Mouse (Mus musculus) erythroblast, adult 5-6 weeks (primary cell): ENCODE measurements around the gene Ccdc136. TPM values are rescaled to one million over a fixed set of nuclear protein-coding genes. Genes with fewer than 3 reads are reported as not detected.

Experiments used
- ATAC-seq: replicated peaks from 2 replicates; pipeline ENCODE4 v1.8.0; 2016; ENCODE audit warnings: moderate number of reproducible peaks, mild to moderate bottlenecking, moderate TSS enrichment, inconsistent platforms; ENCODE audit not compliant: poor library complexity, low FRiP score, severe bottlenecking
- total RNA-seq, 2 experiments: library from RNA; stranded (forward) in 1 of 2; stranded (reverse) in 1 of 2; fragments of 150-400 nt in 1 of 2; fragments of 200-764, 138-1000 nt in 1 of 2; gene quantifications; 2 replicates each; pipeline versions ENCODE4 v1.2.3 to v1.2.4; 2015 to 2017; ENCODE audit warnings: low replicate concordance in 2 of 2

Ccdc136 gene
- total RNA-seq, 2 experiments from 2014 or later, result not detected

DNA sequence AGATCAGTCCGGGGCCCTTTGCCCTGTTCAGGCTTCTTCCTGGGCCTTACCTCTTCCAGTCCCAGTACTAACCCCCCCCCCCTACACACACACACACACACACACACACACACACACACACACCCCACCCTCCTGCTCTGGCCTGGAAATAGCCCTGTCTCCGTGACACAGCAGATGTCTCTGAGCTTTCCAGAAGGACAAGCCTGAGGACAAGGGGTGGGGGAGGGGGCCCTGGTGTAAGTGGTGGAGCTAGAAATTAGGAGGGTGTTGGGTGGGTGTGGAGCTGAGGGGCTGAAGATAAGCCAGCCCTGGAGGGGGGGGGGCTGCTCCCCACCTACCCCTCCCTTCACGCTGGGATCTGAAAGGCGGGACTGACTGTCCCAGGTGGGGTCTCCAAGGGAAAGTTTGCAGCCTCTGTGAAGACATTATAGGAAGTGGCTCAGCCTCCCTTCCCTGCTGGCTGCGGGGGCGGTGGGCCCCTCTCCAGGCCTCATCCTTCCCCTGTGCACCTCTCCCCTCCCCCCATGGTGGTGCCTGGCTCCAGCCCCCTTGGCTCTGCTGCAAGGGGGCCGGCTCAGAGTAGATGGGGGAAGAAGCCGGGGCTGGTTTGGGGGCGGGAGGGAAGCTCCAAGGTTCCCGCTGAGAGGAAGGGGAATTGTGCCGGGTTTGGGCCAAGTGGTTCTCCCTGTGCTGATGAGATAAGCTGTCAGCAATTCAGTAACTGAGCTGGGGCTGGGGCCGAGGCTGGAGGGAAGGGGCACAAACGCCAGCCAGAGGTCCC, 39.0 kb downstream of the Ccdc136 start:
- ATAC-seq, result no peak

DNA sequence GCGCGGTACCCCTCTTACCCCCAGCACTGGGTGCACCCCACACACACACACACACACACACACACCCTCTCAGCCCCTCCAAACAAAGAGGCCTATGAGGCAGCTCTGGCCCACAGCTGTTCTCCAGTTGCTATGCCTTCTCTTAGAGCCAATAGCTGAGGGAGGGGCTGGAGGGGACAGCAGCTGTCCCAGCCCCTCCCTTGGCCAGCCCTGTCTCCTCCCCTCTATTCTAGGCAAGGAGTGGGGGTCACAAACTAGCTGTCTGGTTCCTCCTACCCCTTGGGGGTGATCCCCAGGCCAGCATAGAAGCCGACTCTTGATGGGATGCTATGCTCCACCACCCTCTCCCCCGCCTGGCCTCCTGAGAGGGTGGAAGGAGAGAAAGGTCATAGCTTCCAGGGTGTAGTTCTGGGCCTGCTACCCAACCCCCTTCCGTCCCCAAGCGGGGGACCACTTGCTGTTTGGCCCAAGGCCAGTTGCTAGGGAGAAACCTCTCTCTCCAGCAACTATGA, 39.9 kb downstream of the Ccdc136 start:
- ATAC-seq, result no peak

DNA sequence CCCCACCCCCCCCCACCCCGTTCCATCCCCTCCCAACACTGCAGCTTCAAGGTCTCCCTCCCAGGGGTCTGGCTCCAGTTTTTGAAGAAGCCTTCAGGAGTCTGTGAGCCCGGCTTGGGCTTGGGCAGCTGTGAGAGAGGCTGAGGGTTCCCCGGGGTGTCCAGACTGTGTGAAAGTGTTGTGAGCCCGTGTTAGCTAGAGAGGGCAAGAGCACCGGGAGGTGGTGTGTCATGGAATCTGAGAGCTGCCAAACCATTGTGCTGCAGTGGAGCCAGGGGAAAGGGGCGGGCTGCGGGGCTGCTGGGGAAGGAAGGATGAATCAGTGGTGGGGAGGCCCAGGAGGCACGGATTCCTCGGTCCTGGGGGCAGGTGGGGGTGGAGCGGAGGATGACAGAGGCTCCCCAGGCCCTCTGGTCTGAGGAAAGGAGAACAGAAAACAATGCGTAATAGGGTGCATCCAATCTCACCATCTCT, 40.4 kb downstream of the Ccdc136 start:
- ATAC-seq, result no peak

DNA sequence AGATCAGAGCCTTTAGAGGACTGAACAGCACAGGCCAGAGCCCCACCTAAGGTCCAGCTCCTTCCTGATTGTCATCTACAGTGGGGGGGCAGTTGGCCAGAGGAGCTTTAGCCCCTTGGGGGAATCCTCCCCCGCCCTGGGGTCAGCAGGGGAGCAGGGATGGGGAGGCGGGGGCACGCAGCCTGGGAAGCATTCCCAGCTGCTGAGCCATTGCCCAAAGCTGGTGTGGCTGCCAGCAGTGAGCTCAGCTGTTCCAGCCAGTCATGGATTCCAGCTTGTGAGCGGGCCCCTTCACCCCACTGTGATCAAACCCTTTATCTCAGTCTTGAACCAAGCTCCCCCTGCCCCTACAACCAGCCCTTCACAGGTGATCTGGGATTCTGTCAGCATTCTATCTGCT, 43.1 kb downstream of the Ccdc136 start:
- ATAC-seq, result no peak

DNA sequence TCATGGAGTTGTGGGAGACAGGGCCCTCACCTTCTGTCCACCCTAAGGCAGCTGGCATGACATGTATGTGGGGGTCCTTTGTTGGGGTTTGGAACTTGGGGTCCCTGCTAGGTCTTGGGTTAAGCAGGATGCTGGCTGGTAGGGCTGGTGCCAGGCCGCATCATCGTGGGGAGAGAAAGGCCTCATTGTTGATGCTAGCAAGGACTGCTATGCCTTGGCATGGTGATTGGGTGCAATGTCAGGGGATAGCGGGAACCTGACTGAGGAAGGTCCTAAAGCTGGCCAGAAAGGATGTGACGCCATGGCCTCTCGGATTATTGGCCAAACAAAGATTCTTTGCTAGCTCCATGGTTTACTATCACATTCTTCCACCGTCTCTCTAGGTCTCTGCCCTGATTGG, 43.7 kb downstream of the Ccdc136 start:
- ATAC-seq, result no peak

DNA sequence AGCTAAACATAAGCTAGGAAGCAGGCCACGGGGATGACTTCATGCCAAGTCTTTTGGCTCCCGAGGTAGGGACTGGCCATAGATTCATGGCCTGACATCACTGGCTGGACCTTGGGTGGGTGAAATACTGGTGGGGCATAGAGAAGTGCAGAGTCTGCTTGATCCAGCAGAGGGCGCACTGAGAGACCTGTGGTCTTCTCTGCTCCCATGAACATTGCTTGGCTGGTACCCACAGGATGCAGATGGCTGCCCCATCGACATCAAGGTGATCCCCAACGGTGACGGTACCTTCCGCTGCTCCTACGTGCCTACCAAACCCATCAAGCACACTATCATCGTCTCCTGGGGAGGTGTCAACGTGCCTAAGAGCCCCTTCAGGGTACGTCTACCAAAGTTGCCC, 48.7 kb downstream of the Ccdc136 start:
- no peak for ATAC-seq

DNA sequence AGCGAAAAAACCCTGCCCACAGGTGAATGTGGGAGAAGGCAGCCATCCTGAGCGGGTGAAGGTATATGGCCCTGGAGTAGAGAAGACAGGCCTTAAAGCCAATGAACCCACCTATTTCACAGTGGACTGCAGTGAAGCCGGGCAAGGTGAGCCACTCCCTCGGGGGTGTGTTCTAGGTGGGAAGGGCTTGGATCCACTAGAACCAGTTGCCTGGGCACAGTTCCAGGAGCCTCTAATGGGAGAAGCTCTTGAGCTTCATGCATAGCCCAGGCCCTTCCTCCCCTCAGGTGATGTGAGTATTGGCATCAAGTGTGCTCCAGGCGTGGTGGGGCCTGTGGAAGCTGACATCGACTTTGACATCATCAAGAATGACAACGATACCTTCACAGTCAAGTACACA, 49.2 kb downstream of the Ccdc136 start:
- ATAC-seq, result no peak

DNA sequence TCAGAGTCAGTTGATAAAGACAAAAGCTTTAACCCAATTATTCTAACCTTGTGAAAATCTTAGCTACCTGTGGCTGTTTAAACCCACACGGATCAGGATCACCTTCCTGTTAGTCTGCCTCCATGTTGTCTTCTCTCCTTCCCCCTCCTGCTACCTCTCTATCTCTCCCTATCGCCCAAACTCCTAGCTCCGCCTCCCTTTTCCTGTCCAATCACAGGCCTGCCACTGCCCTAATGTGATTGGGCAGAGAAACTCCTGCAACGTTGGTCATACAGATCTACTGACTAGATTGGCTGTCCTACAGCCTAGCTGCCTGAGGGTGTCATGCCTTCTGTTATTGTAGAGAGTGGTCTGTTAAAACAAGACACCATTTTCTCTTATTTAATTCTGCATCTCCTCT, 53.7 kb downstream of the Ccdc136 start:
- ATAC-seq, result no peak

DNA sequence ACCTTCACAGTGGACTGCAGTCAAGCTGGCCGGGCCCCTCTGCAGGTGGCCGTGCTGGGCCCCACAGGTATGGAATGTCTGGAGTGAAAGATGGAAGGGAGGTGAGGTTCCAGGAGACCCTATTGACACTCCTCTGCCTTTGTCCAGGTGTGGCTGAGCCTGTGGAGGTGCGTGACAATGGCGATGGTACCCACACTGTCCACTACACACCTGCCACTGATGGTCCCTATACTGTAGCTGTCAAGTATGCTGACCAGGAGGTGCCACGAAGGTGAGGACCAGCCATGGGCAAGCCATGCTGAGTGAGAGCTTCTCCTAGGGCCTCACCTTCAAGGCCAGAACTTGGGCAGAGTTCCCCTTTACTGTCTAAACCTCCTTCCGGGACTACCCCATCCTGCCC, 54.6 kb downstream of the Ccdc136 start:
- no peak for ATAC-seq

DNA sequence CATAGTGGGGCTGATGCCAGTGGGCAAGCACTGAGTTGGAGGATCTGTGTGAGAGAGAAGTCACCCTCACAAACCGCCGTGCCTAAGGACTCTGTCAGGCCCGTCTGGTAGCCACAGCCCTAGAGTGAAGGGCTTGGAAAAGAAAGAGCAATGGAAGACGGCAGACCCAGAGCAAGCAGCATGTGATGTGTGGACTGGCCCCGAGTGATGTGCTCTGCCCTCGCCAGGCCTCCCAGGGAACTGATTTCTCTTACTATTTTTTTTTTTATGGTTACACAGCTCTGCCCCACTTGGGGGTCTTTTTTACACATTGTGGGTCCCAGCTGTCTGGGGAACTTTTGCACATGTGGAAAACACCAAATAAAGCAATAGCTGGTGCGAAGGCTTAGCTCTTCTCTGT, 65.4 kb downstream of the Ccdc136 start:
- ATAC-seq, result no peak

DNA sequence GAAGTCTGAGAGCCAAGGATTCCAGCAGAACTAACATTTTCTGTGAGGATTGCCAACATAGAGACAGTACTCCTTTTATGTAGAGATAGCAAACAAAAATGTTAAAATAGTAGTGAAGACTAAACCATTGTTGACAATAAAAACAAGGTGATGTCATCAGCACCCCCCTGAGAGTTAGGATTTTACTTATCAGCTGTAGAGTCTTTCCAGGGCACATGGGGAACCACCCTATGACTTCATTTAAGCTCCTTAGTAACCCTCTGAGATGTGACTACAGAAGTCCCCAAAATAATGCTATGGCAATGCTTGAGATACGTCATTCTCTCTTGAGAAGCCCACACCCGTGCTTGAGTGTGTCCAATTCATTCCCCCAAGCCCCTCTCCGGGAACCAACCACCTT, 67.3 kb downstream of the Ccdc136 start:
- no peak for ATAC-seq

DNA sequence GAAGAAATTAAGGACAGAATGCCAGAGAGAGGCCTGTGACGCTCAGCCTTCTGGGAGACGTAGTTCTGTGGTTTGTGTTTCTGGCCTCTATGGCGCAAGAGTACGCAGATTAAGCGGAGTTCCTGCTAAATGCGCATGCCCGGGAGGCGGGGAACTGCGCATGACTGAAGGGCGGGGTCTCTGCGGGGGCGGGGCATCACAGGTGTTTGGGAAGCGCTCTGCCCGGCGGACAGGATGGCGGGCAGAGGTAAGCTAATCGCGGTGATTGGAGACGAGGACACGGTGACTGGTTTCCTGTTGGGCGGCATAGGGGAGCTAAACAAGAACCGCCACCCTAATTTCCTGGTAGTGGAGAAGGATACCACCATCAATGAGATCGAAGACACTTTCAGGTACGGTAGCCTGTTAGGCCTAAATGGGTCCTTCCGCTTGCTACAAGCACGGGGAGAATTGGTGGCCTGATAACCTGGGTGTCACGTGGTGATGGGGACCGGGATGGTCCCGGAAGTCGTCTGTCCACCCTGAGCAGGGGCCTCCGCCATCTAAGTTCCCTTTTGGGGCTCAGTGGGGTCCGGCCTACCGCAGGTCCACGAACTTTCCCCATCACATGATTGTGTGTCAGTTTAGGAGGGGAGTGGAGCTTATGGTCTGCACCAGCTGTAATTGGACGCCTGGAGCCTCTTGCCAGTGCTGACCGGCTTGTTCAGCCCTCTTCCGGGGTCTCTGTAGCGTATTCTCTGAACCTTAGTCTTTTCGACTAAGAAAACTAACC, 71.7 kb downstream of the Ccdc136 start, which contains the start of gene Atp6v1f:
TSS of gene Atp6v1f (plus strand) at position 136 of the 772 bp plus-strand sequence.
- peak; percentile 98 for ATAC-seq

DNA sequence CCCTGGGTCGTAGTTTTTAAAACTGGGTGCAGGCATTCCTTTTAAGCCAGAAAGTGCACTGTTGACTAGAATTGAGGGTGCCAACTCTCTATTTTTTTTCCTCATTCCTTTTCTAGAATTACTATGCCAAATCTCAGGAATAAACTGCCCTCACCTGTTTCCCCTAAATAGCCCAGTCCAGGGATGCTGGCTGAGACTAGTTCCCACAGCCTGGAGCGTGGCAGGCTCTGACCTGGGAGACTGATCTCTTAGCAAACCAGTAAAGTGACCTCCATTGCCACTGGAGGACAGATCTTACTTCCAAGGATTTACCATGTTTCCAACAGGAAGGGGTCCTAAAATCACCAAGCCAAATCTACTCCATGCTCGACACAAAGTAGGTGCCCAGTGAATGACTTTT, 72.7 kb downstream of the Ccdc136 start:
- no peak for ATAC-seq

DNA sequence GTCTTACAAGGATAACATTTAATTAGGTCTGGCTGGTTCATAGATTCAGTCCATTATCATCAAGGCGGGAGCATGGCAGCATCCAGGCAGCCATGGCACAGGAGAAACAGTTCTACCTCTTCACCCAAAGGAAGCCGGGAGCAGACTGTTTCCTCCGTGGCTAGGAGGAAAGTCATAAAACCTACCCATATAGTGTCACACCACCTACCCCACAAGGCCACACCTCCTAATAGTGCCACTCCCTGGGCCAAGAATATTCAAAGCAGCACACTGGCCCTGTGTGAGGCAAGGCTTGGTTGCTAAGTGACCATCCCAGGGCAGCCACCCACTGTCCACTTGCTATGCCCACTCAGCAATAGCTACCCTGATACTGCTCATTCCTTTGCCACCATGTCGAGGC, 75.0 kb downstream of the Ccdc136 start, which contains the start of gene Atp6v1fnb:
TSS of gene Atp6v1fnb (plus strand) at position 301 of the 400 bp plus-strand sequence.
- no peak for ATAC-seq

DNA sequence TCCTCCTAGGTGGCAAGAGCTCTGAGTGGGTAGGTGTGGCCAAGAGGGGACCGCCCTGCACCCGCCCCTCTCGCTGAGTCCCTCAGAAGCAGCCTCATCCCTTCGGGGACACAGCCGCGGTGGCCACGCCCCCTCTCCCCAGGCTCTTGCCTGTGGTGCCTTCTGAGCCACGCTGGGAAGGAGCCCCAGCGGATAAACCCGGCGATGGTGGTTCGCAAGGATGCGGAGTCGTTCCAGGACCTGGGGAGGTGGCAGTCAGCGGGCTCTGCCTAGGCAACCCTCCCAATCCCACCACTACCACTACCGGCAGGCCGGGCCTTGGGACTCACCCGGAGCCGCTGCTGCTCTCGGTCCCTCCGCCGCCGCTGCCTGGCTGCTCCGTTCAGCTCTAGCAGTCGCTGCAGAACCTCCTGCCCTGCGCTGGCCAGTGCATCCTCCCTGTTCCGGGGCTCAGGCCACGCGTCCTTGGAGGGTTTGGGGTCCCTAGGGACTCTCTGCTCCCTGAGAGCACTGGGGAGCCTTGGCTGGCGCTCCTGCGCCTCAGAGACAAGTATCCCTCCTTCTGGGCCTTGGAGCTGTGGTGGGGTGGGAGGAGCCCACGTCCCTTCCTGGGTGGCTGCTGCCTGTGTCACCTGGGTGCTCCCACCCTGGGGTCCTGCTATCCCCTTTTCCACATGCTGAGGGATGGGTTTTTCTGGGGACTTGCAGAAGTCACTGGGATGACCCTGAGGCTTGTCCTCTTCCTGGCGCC, 78.0 kb downstream of the Ccdc136 start:
- ATAC-seq, result peak; percentile 94

DNA sequence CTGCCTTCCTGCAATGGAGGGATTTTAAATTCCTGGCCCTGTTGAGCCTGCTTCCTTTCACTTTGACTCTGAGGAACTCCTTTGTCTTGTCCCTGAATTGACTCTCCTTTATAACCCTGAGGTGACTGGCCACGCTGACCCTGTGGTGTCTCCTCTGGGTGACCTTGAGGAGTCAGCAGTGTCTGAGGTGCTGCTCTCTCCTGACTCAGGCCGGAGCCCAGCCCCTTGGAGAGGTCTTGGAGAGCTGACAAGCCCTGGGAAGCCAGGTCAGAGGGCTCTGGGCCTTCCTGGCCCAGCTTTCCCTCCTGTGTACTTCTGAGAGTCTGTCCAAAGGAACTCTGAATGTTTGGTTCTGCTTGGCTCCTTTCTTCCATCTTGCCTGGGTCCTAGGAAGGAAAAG, 78.6 kb downstream of the Ccdc136 start:
- ATAC-seq, result no peak
